Mouse (Mus musculus) frontal cortex, postnatal 10 days (tissue): ENCODE results near the gene Tulp4.
"Not testable (repeated sequence)": the region's sequence is repeated elsewhere in the genome, so short reads cannot be mapped to it uniquely, and the experiment has no call there.

Experiments
- DNase-seq, 2 experiments: peaks; one replicate each; pipeline ENCODE4 v3.0.0; 2022; ENCODE audit warnings: low spot score in 2 of 2, mixed read lengths in 1 of 2

Gene Tulp4

GRCm38 (mm10) chr17:6189207-6189606 is 83.0 kb downstream of the Tulp4 start:
- DNase-seq, result no peak

- DNase-seq, result no peak
Measured at GRCm38 (mm10) chr17:6192275-6192674, 86.0 kb downstream of the Tulp4 start.

- DNase-seq, result no peak
Measured at GRCm38 (mm10) chr17:6195390-6195789, 89.2 kb downstream of the Tulp4 start.

GRCm38 (mm10) chr17:6197491-6197890 is 91.3 kb downstream of the Tulp4 start:
- no peak for DNase-seq

GRCm38 (mm10) chr17:6198670-6199069 is 92.4 kb downstream of the Tulp4 start:
- DNase-seq, result no peak

GRCm38 (mm10) chr17:6199166-6199565 is 92.9 kb downstream of the Tulp4 start:
- no peak for DNase-seq

GRCm38 (mm10) chr17:6201522-6202250 is 95.4 kb downstream of the Tulp4 start:
- DNase-seq, result no peak

- DNase-seq, result peak in 1 of 2 experiments; percentile 41
Measured at GRCm38 (mm10) chr17:6202389-6203110, 96.3 kb downstream of the Tulp4 start.

- DNase-seq, result no peak
Measured at GRCm38 (mm10) chr17:6203126-6203525, 96.9 kb downstream of the Tulp4 start.

GRCm38 (mm10) chr17:6203795-6204194 is 97.6 kb downstream of the Tulp4 start:
- DNase-seq, result no peak

GRCm38 (mm10) chr17:6211721-6212120 is 105.5 kb downstream of the Tulp4 start:
- DNase-seq, result no peak

- no peak for DNase-seq
Measured at GRCm38 (mm10) chr17:6215640-6216039, 109.4 kb downstream of the Tulp4 start.

- no peak for DNase-seq
Measured at GRCm38 (mm10) chr17:6216514-6216913, 110.3 kb downstream of the Tulp4 start.

- DNase-seq, result not testable (repeated sequence)
Measured at GRCm38 (mm10) chr17:6232633-6233032, 126.4 kb downstream of the Tulp4 start.

GRCm38 (mm10) chr17:6251298-6251697 is 145.1 kb downstream of the Tulp4 start:
- DNase-seq, result not testable (repeated sequence)

GRCm38 (mm10) chr17:6256400-6257069 is 150.3 kb downstream of the Tulp4 start, which contains the start of gene Tmem181a:
Gene Tmem181a (plus strand): TSS chr17:6256860.
- DNase-seq, result not testable (repeated sequence)

- DNase-seq, result peak in 1 of 2 experiments; percentile 74
Measured at GRCm38 (mm10) chr17:6257070-6257456, 150.8 kb downstream of the Tulp4 start.

GRCm38 (mm10) chr17:6269876-6270831 is 163.9 kb downstream of the Tulp4 start:
- peak in 1 of 2 experiments; percentile 38 for DNase-seq

- DNase-seq, result not testable (repeated sequence)
Measured at GRCm38 (mm10) chr17:6270840-6271239, 164.6 kb downstream of the Tulp4 start.

- DNase-seq, result not testable (repeated sequence)
Measured at GRCm38 (mm10) chr17:6271970-6272369, 165.7 kb downstream of the Tulp4 start.

- peak in 1 of 2 experiments; percentile 11 for DNase-seq
Measured at GRCm38 (mm10) chr17:6274693-6275092, 168.5 kb downstream of the Tulp4 start.
